Mouse (Mus musculus) embryonic facial prominence, embryonic 14.5 days (tissue): ENCODE measurements around the gene Srsf3. TPM values are rescaled to one million over a fixed set of nuclear protein-coding genes. Genes with fewer than 3 reads are reported as not detected.

Experiments used
- ATAC-seq: fragments of 200-750 bp; cut with Nextera tagmentation; 2 replicates; pipeline ENCODE4 v1.8.0; 2017; ENCODE audit warnings: low read depth, moderate number of reproducible peaks, moderate TSS enrichment
- DNase-seq: peaks from one replicate; pipeline ENCODE4 v3.0.0-alpha.2; 2015; ENCODE audit warnings: low spot score
- H3K27ac ChIP-seq: fragments of 300-500 bp; sonication (generic); replicated peaks from 2 replicates; pipeline ENCODE4 v1.5.1; 2014; ENCODE audit warnings: low read depth, mild to moderate bottlenecking, low read length, moderate library complexity
- H3K27me3 ChIP-seq: fragments of 300-500 bp; sonication (generic); replicated peaks from 2 replicates; pipeline ENCODE4 v1.6.1; 2014; ENCODE audit warnings: low read length; ENCODE audit not compliant: control insufficient read depth, insufficient read depth
- H3K36me3 ChIP-seq: fragments of 300-500 bp; sonication (generic); 2 replicates; pipeline ENCODE4 v1.6.1; 2014; ENCODE audit warnings: low read length, mixed read lengths; ENCODE audit not compliant: control insufficient read depth, insufficient read depth
- H3K4me1 ChIP-seq: fragments of 300-500 bp; sonication (generic); 2 replicates; pipeline ENCODE4 v1.6.1; 2014; ENCODE audit warnings: antibody characterized with exemption, low read length; ENCODE audit not compliant: control insufficient read depth, insufficient read depth
- H3K4me2 ChIP-seq: fragments of 300-500 bp; sonication (generic); 2 replicates; pipeline ENCODE4 v1.6.1; 2014; ENCODE audit warnings: low read depth, mild to moderate bottlenecking, low read length, moderate library complexity, mixed read lengths
- H3K4me3 ChIP-seq: fragments of 300-500 bp; sonication (generic); 2 replicates; pipeline ENCODE4 v1.5.1; 2014; ENCODE audit warnings: low read depth, mild to moderate bottlenecking, low read length
- H3K9ac ChIP-seq: fragments of 300-500 bp; sonication (generic); 2 replicates; pipeline ENCODE4 v1.6.1; 2014; ENCODE audit warnings: low read depth, mild to moderate bottlenecking, low read length, moderate library complexity, mixed read lengths
- H3K9me3 ChIP-seq: fragments of 300-500 bp; sonication (generic); 2 replicates; pipeline ENCODE4 v1.6.1; 2016; ENCODE audit warnings: low read length; ENCODE audit not compliant: control insufficient read depth
- WGBS: fragments of 180-500 bp; shearing (Covaris S2); extraction: QIAGEN DNeasy Blood & Tissue Kit; methylation state at CpG from one replicate; pipeline ENCODE4 v1.1.7; 2014; 5-methylcytosine and 5-hydroxymethylcytosine counted together
- polyA plus RNA-seq: library from polyadenylated mRNA; unstranded; fragments of >200 nt; fragmentation: Nextera tagmentation; extraction: Ambion mirVana; gene quantifications from 2 replicates; pipeline ENCODE4 v1.2.1, GENCODE M21; 2014

Gene Srsf3
- 494 and 574 TPM in 2 replicates for polyA plus RNA-seq

DNA sequence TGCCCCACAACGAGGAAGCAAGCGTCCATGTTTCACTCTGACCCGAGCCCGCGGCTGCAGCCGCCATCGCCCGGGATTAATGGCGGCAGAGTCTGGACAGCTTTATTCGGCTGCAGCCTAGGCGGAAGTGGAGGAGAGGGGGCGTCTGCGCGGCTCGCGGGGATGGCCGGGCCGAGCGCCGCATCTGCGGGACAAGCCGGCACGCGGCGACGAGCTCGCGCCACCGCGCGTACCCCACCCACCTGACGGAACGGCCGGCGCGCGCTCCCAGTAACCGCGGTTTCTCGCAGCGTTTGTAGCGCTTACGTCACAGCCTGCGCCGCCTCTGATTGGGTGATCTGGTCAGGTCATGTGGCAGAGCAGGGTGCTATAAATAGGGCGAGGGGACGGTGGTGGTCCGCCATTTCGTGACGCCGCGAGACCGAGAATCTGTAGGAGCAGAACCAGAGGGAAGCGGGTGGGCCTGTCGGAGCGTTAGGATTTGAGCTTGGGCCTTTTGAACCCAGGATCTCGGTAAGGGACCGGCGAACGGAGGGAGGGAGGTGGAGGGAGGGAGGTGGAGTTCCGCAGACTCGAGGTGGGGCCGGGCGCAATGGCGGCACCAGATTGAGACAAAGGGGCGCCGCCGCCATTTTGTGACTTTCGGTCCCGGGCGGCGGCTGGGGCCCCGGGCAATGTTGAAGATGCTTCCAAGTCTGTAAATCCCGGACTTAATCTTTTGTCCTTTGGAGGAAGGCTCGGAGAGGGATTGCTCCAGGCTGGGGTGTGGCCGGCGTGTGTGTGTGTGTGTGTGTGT is at the start of gene Srsf3:
Srsf3 (plus strand) TSS at position 355 of the 796 bp plus-strand sequence.
- H3K36me3 ChIP-seq, result peaks cover 26% of the 10 kb centered on the region
- ATAC-seq (peak; percentile 96), DNase-seq (peak; percentile 99)
- H3K4me1 ChIP-seq, result peaks cover 19% of the 10 kb centered on the region
- H3K27ac ChIP-seq, result peak within 1 kb of the TSS; percentile 99
- peak within 1 kb of the TSS; percentile 96 for H3K9ac ChIP-seq
- no peaks in the 10 kb centered on the region for H3K27me3 ChIP-seq
- WGBS, result under 1% methylated on average over 69 of the region's 77 CpGs
- peak within 1 kb of the TSS; percentile 66 for H3K4me3 ChIP-seq
- H3K9me3 ChIP-seq, result no peaks in the 10 kb centered on the region
- peak within 1 kb of the TSS; percentile 87 for H3K4me2 ChIP-seq

DNA sequence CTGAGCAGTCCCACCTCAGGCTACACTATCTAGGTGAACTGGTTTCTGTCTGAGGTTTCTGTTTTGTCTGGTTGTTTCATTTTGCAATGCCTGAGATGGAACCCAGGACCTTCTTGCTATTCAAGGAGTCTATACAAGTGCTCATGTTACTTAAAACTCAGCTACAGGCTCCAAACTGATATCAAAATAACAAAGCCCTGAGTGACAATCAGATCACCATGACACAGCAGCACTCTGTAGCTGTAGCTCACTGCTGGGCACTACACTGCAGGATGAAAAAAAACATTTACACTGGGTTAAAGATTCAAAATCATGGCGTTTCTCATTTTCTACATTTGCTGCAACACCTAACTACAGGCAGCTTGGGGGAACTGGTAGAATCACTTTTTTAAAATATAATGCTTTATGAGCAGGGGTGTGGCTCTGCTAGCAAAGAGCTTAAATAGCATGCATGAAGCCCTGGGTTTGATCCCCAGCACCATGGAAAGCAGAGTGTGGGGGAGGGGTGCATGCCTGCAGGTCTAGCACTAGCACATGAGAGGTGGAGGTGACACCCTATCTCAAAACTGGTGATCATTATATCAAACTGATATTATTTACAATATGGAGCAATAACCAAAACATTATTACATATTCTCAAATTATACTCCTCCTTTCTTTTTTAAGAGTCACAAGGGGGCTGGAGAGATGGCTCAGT is 47.6 kb upstream of the Srsf3 start:
- ATAC-seq (no peak), DNase-seq (no peak)
- H3K9me3 ChIP-seq, result no peaks in the 10 kb centered on the region
- no peaks in the 10 kb centered on the region for H3K4me1 ChIP-seq
- no peak overlapping the region for H3K9ac ChIP-seq
- no peak overlapping the region for H3K4me2 ChIP-seq
- H3K27me3 ChIP-seq, result no peaks in the 10 kb centered on the region
- no peak overlapping the region for H3K4me3 ChIP-seq
- WGBS, result 93% methylated on average over 1 of the region's 1 CpGs
- H3K27ac ChIP-seq, result no peak overlapping the region
- peaks cover 87% of the 10 kb centered on the region for H3K36me3 ChIP-seq

DNA sequence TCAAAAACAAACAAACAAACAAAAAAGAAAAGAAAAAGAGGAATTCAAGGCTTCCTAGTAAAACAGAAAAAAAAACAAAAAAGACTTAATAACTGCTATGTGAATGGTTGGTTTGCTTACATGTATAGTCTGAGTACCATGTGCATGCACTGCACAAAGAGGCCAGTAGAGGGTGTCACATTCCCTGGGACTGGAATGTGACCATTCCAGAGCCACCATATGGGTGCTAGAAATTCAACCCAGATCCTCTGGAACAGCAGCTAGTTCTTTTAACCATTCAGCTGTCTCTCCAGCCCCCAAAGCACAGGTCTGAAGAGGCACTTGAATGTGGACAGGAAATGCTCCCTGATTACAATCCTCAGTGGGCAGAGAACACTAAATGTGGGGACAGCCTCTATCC is 45.6 kb upstream of the Srsf3 start:
- Histone ChIP-seq H3K27ac (no peak overlapping the region), H3K4me1 (no peaks in the 10 kb centered on the region), H3K9ac (no peak overlapping the region), H3K9me3 (no peaks in the 10 kb centered on the region), H3K4me3 (no peak overlapping the region), H3K36me3 (peaks cover 91% of the 10 kb centered on the region), H3K4me2 (no peak overlapping the region), H3K27me3 (no peaks in the 10 kb centered on the region)
- no peak for DNase-seq
- no peak for ATAC-seq

DNA sequence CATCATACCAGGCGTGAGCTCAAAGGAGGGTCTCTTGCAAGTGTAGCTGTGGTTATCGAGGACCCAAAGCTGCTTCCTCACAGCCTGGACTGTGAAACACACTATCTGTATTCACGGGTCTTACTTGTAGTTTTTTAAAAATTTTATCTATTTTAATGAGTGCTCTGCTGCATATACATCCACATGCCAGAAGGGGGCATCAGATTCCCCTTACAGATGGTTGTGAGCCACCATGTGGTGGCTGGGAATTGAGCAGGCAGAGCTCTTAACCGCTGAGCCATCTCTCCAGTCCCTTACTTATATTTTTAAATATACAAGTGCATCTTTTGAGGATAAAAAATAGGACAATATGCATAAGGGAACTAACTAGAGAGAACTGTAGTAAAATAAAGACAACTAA is 44.7 kb upstream of the Srsf3 start:
- Histone ChIP-seq H3K27me3 (no peaks in the 10 kb centered on the region), H3K4me3 (no peak overlapping the region), H3K4me1 (no peaks in the 10 kb centered on the region), H3K27ac (no peak overlapping the region), H3K4me2 (no peak overlapping the region), H3K9ac (no peak overlapping the region), H3K9me3 (no peaks in the 10 kb centered on the region), H3K36me3 (peaks cover 86% of the 10 kb centered on the region)
- DNase-seq, result peak; percentile 61
- ATAC-seq, result no peak
- WGBS, result 70% methylated on average over 4 of the region's 4 CpGs

DNA sequence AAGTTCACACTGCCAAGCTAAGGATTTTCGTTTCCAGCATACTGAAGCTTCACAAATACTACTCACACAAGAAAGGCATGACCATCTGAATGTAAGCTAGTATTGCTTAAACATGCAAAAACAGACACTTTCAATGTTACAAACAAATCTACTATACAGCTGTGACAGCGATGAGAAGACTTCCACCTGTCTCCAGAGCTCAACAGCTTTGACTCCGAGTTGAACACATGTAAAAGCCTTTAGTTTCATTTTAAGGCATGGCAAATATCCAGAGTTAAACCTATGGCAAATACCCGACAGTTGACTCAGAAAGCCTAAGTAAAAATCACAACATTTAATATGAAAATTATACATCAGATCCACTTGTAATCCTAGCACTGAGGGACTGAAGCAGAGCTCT is 44.1 kb upstream of the Srsf3 start:
- no peak overlapping the region for H3K27ac ChIP-seq
- no peak for ATAC-seq
- H3K27me3 ChIP-seq, result no peaks in the 10 kb centered on the region
- no peaks in the 10 kb centered on the region for H3K4me1 ChIP-seq
- no peak overlapping the region for H3K4me2 ChIP-seq
- no peaks in the 10 kb centered on the region for H3K9me3 ChIP-seq
- H3K9ac ChIP-seq, result no peak overlapping the region
- no peak overlapping the region for H3K4me3 ChIP-seq
- 85% methylated on average over 4 of the region's 4 CpGs for WGBS
- H3K36me3 ChIP-seq, result peaks cover 81% of the 10 kb centered on the region
- DNase-seq, result peak; percentile 55

DNA sequence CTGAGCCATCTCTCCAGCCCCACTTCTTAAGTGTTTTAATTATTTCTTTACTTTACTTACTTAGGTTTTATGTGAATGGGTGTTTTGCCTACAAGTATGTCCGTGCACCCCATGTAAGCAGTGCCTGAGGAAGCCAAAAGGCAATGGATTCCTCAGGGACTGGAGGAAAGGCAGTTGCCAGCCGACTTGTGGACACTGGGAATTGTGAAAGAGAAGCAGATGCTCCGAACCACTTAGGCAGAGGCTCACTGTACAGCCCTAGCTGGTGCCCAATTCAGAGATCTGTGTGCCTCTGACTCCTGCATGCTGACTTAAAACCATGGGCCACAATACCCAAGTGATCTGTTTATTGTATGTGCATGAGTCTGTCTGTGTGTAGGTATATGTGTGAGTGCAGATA is 43.4 kb upstream of the Srsf3 start:
- H3K4me1 ChIP-seq, result no peaks in the 10 kb centered on the region
- WGBS, result 78% methylated on average over 3 of the region's 3 CpGs
- no peaks in the 10 kb centered on the region for H3K9me3 ChIP-seq
- H3K27ac ChIP-seq, result no peak overlapping the region
- H3K9ac ChIP-seq, result no peak overlapping the region
- no peak for DNase-seq
- H3K4me2 ChIP-seq, result no peak overlapping the region
- H3K27me3 ChIP-seq, result no peaks in the 10 kb centered on the region
- H3K4me3 ChIP-seq, result no peak overlapping the region
- H3K36me3 ChIP-seq, result peaks cover 74% of the 10 kb centered on the region
- ATAC-seq, result no peak

DNA sequence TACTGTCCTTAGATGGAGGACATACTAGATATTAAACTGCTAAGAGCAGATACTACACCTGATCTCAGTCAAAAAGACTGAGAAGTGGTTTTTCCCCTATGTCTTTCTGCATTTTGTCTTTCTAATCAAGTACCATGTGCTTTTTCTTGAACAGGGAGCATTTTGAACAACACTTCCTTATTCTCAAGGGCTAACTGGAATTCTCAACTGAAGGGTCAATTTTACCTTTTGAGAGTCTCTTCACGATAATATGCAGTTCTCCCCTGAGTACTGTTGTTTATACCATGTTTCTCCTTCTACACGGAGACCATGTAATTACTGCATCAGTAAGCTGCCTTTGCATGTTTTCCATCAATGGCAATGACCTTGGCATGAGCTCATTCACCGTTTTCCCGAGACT is 42.4 kb upstream of the Srsf3 start:
- Histone ChIP-seq H3K36me3 (peaks cover 75% of the 10 kb centered on the region), H3K27ac (no peak overlapping the region), H3K27me3 (no peaks in the 10 kb centered on the region), H3K9me3 (no peaks in the 10 kb centered on the region), H3K4me2 (no peak overlapping the region), H3K4me1 (no peaks in the 10 kb centered on the region), H3K4me3 (no peak overlapping the region), H3K9ac (no peak overlapping the region)
- no peak for DNase-seq
- WGBS, result 67% methylated on average over 4 of the region's 4 CpGs
- no peak for ATAC-seq

DNA sequence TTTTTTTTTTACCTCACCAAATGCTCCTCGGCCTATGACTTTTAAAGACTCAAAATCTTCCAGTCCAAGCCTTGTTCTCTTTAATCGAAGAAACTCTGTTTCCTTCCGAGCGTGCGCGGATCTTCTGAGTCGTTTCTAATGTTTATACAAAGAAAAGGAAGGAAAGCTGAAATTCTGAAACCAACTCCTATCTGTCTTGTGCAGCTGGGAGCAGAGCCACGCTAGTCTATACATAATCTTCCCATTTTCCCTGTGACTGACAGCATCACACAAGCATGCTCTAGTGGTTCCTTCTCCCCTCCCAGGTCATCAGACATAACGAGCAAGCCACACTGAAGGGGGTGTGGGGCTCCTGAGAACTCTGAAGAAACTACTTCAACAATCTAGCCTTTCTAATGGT is 41.1 kb upstream of the Srsf3 start:
- Histone ChIP-seq H3K4me3 (no peak overlapping the region), H3K27me3 (no peaks in the 10 kb centered on the region), H3K4me2 (no peak overlapping the region), H3K27ac (no peak overlapping the region), H3K36me3 (peaks cover 74% of the 10 kb centered on the region), H3K9me3 (no peaks in the 10 kb centered on the region), H3K9ac (no peak overlapping the region), H3K4me1 (no peaks in the 10 kb centered on the region)
- ATAC-seq (no peak), DNase-seq (no peak)
- WGBS, result 79% methylated on average over 9 of the region's 9 CpGs
